Mouse (Mus musculus): ENCODE results near the gene Cd300lb. TPM values are rescaled to one million over a fixed set of nuclear protein-coding genes. Genes with fewer than 3 reads are reported as not detected.
"Not testable (repeated sequence)": the region's sequence is repeated elsewhere in the genome, so short reads cannot be mapped to it uniquely, and the experiment has no call there.

The Cd300lb gene
- polyA plus RNA-seq, 1 experiment from 2014 or later = not detected

- 73% methylated on average over 4 of the region's 4 CpGs for WGBS
- no peak for ATAC-seq (ENCODE audit: low read depth)
These were observed 10.2 kb downstream of the Cd300lb start for GRCm38 (mm10) chr11:114923961-114924360.

GRCm38 (mm10) chr11:114922439-114922838, 11.7 kb downstream of the Cd300lb start:
- H3K4me1 ChIP-seq (ENCODE audit: control insufficient read depth, insufficient read depth, low read length) = no peaks in the 10 kb centered on the region
- 66% methylated on average over 4 of the region's 4 CpGs for WGBS
- no peak overlapping the region for H3K27ac ChIP-seq (ENCODE audit: low read depth, low read length)
- H3K4me2 ChIP-seq (ENCODE audit: low read depth, low read length) = no peak overlapping the region
- H3K9me3 ChIP-seq (ENCODE audit: control insufficient read depth, low read length) = no peaks in the 10 kb centered on the region; the same call in 1 of the 2 replicates
- no peak for ATAC-seq (ENCODE audit: low read depth)
- H3K27me3 ChIP-seq (ENCODE audit: control insufficient read depth, insufficient read depth, low read length) = no peaks in the 10 kb centered on the region
- H3K4me3 ChIP-seq (ENCODE audit: low read depth, low read length) = no peak overlapping the region
- no peak overlapping the region for H3K9ac ChIP-seq (replicated peaks; ENCODE audit: low read depth, low read length)
- H3K36me3 ChIP-seq (ENCODE audit: control insufficient read depth, insufficient read depth, low read length) = no peaks in the 10 kb centered on the region

More at GRCm38 (mm10) chr11:114923961-114924360, 10.2 kb downstream of the Cd300lb start:
- H3K9me3 ChIP-seq (ENCODE audit: control insufficient read depth, low read length) = no peaks in the 10 kb centered on the region; the same call in 1 of the 2 replicates
- no peak overlapping the region for H3K4me3 ChIP-seq (ENCODE audit: low read depth, low read length)
- H3K36me3 ChIP-seq (ENCODE audit: control insufficient read depth, insufficient read depth, low read length) = no peaks in the 10 kb centered on the region
- H3K27ac ChIP-seq (ENCODE audit: low read depth, low read length) = no peak overlapping the region
- no peaks in the 10 kb centered on the region for H3K4me1 ChIP-seq (ENCODE audit: control insufficient read depth, insufficient read depth, low read length)
- H3K4me2 ChIP-seq (ENCODE audit: low read depth, low read length) = no peak overlapping the region
- no peaks in the 10 kb centered on the region for H3K27me3 ChIP-seq (ENCODE audit: control insufficient read depth, insufficient read depth, low read length)
- H3K9ac ChIP-seq (replicated peaks; ENCODE audit: low read depth, low read length) = no peak overlapping the region

- no peaks in the 10 kb centered on the region for H3K9me3 ChIP-seq (ENCODE audit: control insufficient read depth, low read length)
- H3K9ac ChIP-seq (replicated peaks; ENCODE audit: low read depth, low read length) = no peak overlapping the region
- no peak overlapping the region for H3K4me3 ChIP-seq (ENCODE audit: low read depth, low read length)
- no peaks in the 10 kb centered on the region for H3K4me1 ChIP-seq (ENCODE audit: control insufficient read depth, insufficient read depth, low read length)
- ATAC-seq (ENCODE audit: low read depth) = no peak
- no peaks in the 10 kb centered on the region for H3K36me3 ChIP-seq (ENCODE audit: control insufficient read depth, insufficient read depth, low read length)
- H3K27me3 ChIP-seq (ENCODE audit: control insufficient read depth, insufficient read depth, low read length) = no peaks in the 10 kb centered on the region
- H3K27ac ChIP-seq (ENCODE audit: low read depth, low read length) = no peak overlapping the region
- no peak overlapping the region for H3K4me2 ChIP-seq (ENCODE audit: low read depth, low read length)
- 91% methylated on average over 6 of the region's 6 CpGs for WGBS
These were observed 17.1 kb downstream of the Cd300lb start for GRCm38 (mm10) chr11:114917120-114917519.

- ATAC-seq (ENCODE audit: low read depth) = no peak
- no peaks in the 10 kb centered on the region for H3K36me3 ChIP-seq (ENCODE audit: control insufficient read depth, insufficient read depth, low read length)
- 56% methylated on average over 7 of the region's 7 CpGs for WGBS
- H3K9ac ChIP-seq (replicated peaks; ENCODE audit: low read depth, low read length) = no peak overlapping the region
- H3K4me1 ChIP-seq (ENCODE audit: control insufficient read depth, insufficient read depth, low read length) = no peaks in the 10 kb centered on the region
- no peak overlapping the region for H3K27ac ChIP-seq (ENCODE audit: low read depth, low read length)
- H3K4me3 ChIP-seq (ENCODE audit: low read depth, low read length) = no peak overlapping the region
- no peaks in the 10 kb centered on the region for H3K9me3 ChIP-seq (ENCODE audit: control insufficient read depth, low read length)
- no peaks in the 10 kb centered on the region for H3K27me3 ChIP-seq (ENCODE audit: control insufficient read depth, insufficient read depth, low read length)
- no peak overlapping the region for H3K4me2 ChIP-seq (ENCODE audit: low read depth, low read length)
These were observed 19.2 kb downstream of the Cd300lb start for GRCm38 (mm10) chr11:114914978-114915377.

GRCm38 (mm10) chr11:114912847-114913246, 21.3 kb downstream of the Cd300lb start:
- H3K9me3 ChIP-seq (ENCODE audit: control insufficient read depth, low read length) = no peaks in the 10 kb centered on the region
- no peak overlapping the region for H3K9ac ChIP-seq (replicated peaks; ENCODE audit: low read depth, low read length)
- H3K27ac ChIP-seq (ENCODE audit: low read depth, low read length) = no peak overlapping the region
- WGBS = 22% methylated on average over 9 of the region's 9 CpGs
- no peak overlapping the region for H3K4me3 ChIP-seq (ENCODE audit: low read depth, low read length)
- no peaks in the 10 kb centered on the region for H3K4me1 ChIP-seq (ENCODE audit: control insufficient read depth, insufficient read depth, low read length)
- no peaks in the 10 kb centered on the region for H3K27me3 ChIP-seq (ENCODE audit: control insufficient read depth, insufficient read depth, low read length)
- H3K36me3 ChIP-seq (ENCODE audit: control insufficient read depth, insufficient read depth, low read length) = no peaks in the 10 kb centered on the region
- no peak for ATAC-seq (ENCODE audit: low read depth)
- H3K4me2 ChIP-seq (ENCODE audit: low read depth, low read length) = no peak overlapping the region

- not testable (repeated sequence) for H3K27ac ChIP-seq (ENCODE audit: low read depth, low read length); H3K9ac ChIP-seq (replicated peaks; ENCODE audit: low read depth, low read length); H3K36me3 ChIP-seq (ENCODE audit: control insufficient read depth, insufficient read depth, low read length); H3K27me3 ChIP-seq (ENCODE audit: control insufficient read depth, insufficient read depth, low read length); H3K4me2 ChIP-seq (ENCODE audit: low read depth, low read length); H3K4me1 ChIP-seq (ENCODE audit: control insufficient read depth, insufficient read depth, low read length); ATAC-seq (ENCODE audit: low read depth); H3K9me3 ChIP-seq (ENCODE audit: control insufficient read depth, low read length); H3K4me3 ChIP-seq (ENCODE audit: low read depth, low read length)
- 40% methylated on average over 3 of the region's 3 CpGs for WGBS
These were observed 24.6 kb downstream of the Cd300lb start for GRCm38 (mm10) chr11:114909538-114909937.

- Histone ChIP-seq H3K4me3 (ENCODE audit: low read depth, low read length) (no peak overlapping the region), H3K27me3 (ENCODE audit: control insufficient read depth, insufficient read depth, low read length) (no peaks in the 10 kb centered on the region), H3K27ac (ENCODE audit: low read depth, low read length) (no peak overlapping the region), H3K9ac (replicated peaks; ENCODE audit: low read depth, low read length) (no peak overlapping the region), H3K9me3 (ENCODE audit: control insufficient read depth, low read length) (no peaks in the 10 kb centered on the region), H3K36me3 (ENCODE audit: control insufficient read depth, insufficient read depth, low read length) (no peaks in the 10 kb centered on the region), H3K4me2 (ENCODE audit: low read depth, low read length) (no peak overlapping the region), H3K4me1 (ENCODE audit: control insufficient read depth, insufficient read depth, low read length) (no peaks in the 10 kb centered on the region)
- ATAC-seq (ENCODE audit: low read depth) = no peak
- WGBS = 63% methylated on average over 4 of the region's 4 CpGs
These were observed 26.1 kb downstream of the Cd300lb start for GRCm38 (mm10) chr11:114908086-114908485.

- H3K9ac ChIP-seq (replicated peaks; ENCODE audit: low read depth, low read length) = no peak overlapping the region
- 85% methylated on average over 4 of the region's 4 CpGs for WGBS
- no peaks in the 10 kb centered on the region for H3K4me1 ChIP-seq (ENCODE audit: control insufficient read depth, insufficient read depth, low read length)
- no peaks in the 10 kb centered on the region for H3K36me3 ChIP-seq (ENCODE audit: control insufficient read depth, insufficient read depth, low read length)
- ATAC-seq (ENCODE audit: low read depth) = no peak
- H3K9me3 ChIP-seq (ENCODE audit: control insufficient read depth, low read length) = no peaks in the 10 kb centered on the region
- H3K4me2 ChIP-seq (ENCODE audit: low read depth, low read length) = no peak overlapping the region
- no peak overlapping the region for H3K4me3 ChIP-seq (ENCODE audit: low read depth, low read length)
- H3K27ac ChIP-seq (ENCODE audit: low read depth, low read length) = no peak overlapping the region
- no peaks in the 10 kb centered on the region for H3K27me3 ChIP-seq (ENCODE audit: control insufficient read depth, insufficient read depth, low read length)
These were observed 26.6 kb downstream of the Cd300lb start for GRCm38 (mm10) chr11:114907567-114907966.

GRCm38 (mm10) chr11:114903224-114903623, 31.0 kb downstream of the Cd300lb start:
- no peak overlapping the region for H3K9ac ChIP-seq (replicated peaks; ENCODE audit: low read depth, low read length)
- H3K36me3 ChIP-seq (ENCODE audit: control insufficient read depth, insufficient read depth, low read length) = no peaks in the 10 kb centered on the region
- H3K27me3 ChIP-seq (ENCODE audit: control insufficient read depth, insufficient read depth, low read length) = no peaks in the 10 kb centered on the region
- no peaks in the 10 kb centered on the region for H3K9me3 ChIP-seq (ENCODE audit: control insufficient read depth, low read length)
- H3K4me3 ChIP-seq (ENCODE audit: low read depth, low read length) = no peak overlapping the region
- H3K4me2 ChIP-seq (ENCODE audit: low read depth, low read length) = no peak overlapping the region
- no peak overlapping the region for H3K27ac ChIP-seq (ENCODE audit: low read depth, low read length)
- no peaks in the 10 kb centered on the region for H3K4me1 ChIP-seq (ENCODE audit: control insufficient read depth, insufficient read depth, low read length)
- WGBS = 88% methylated on average over 4 of the region's 4 CpGs
- ATAC-seq (ENCODE audit: low read depth) = no peak

GRCm38 (mm10) chr11:114898026-114898425, 36.2 kb downstream of the Cd300lb start:
- Histone ChIP-seq H3K9me3 (ENCODE audit: control insufficient read depth, low read length) (no peaks in the 10 kb centered on the region), H3K4me1 (ENCODE audit: control insufficient read depth, insufficient read depth, low read length) (no peaks in the 10 kb centered on the region), H3K4me2 (ENCODE audit: low read depth, low read length) (no peak overlapping the region), H3K9ac (replicated peaks; ENCODE audit: low read depth, low read length) (no peak overlapping the region), H3K27me3 (ENCODE audit: control insufficient read depth, insufficient read depth, low read length) (no peaks in the 10 kb centered on the region), H3K27ac (ENCODE audit: low read depth, low read length) (no peak overlapping the region), H3K4me3 (ENCODE audit: low read depth, low read length) (no peak overlapping the region), H3K36me3 (ENCODE audit: control insufficient read depth, insufficient read depth, low read length) (no peaks in the 10 kb centered on the region)
- ATAC-seq (ENCODE audit: low read depth) = no peak
- WGBS = 60% methylated on average over 1 of the region's 1 CpGs

Data from neural tube, embryonic 14.5 days (tissue).